Mouse (Mus musculus): ENCODE results near the gene Zfp319. TPM values are rescaled to one million over a fixed set of nuclear protein-coding genes. Genes with fewer than 3 reads are reported as not detected.

Gene Zfp319
- total and polyA plus RNA-seq, 3 experiments: 0.83 to 3.3 (median 2.0) TPM

DNA sequence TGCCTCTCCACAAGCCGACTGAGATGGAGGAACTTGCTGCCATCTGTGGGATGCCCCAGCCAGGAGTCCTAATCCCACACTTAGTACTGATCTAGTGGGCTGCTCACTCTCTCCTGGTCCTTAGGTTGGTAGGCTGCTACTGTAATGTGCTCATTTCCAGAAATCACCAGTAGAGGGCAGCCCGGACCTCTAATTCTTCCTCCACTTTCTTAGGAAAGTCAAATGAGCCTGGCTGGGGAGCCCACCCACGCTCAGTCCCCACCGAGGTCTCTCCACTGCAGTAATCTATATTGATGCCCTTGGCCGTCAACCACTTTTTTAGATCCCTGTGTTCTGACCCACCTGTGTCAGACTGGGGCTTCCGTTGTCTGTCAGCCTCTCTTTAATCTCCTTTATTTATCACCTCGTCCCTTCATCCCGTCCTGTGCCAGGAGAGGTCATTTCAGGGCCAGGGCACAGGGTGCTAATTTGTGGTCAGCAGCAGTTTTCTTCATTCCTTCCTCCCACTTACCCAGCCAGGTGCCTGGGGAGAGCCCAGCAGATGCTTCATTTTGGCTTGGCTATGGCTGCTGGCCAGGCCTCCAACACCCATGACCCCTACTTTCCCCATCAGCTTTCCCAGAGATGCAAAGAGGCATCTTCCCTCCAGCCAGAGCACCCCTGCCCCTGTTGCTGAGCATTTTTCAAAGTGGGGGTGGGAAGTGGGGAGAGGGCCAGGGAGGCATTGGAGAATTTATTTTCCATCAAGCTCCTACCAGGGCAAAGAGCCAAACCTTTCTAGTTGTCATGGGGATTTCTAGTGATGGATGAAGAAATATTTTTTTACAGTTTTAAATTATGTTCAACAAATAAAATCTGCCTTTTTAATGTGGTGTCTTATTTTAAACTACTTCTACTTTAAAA lies 15.1 kb upstream of the Zfp319 start:
- Histone ChIP-seq H3K27ac (ENCODE audit: insufficient read depth, low read depth) (no peak overlapping the region), H3K79me2 (replicated peaks; ENCODE audit: control insufficient read depth, extremely low read depth, insufficient read depth, poor library complexity, severe bottlenecking) (no peaks in the 10 kb centered on the region), H3K9ac (ENCODE audit: insufficient read depth, low read depth) (no peak overlapping the region), H3K36me3 (replicated peaks in 1 of 2; ENCODE audit: control insufficient read depth in 1 of 2, insufficient read depth in 1 of 2, low read length in 1 of 2) (peaks cover 3 to 50% of the 10 kb centered on the region in 2 experiments), H3K27me3 (replicated peaks) (no peaks in the 10 kb centered on the region), H3K4me3 (replicated peaks in 1 of 3; ENCODE audit: low read depth in 2 of 3, low read length in 2 of 3, poor library complexity in 1 of 3) (no peak overlapping the region), H3K4me2 (ENCODE audit: insufficient read depth, low read depth, poor library complexity, severe bottlenecking) (no peak overlapping the region), H3K9me3 (replicated peaks; ENCODE audit: low read length) (peaks cover under 1% of the 10 kb centered on the region), H3K4me1 (ENCODE audit: control insufficient read depth in 1 of 2, insufficient read depth in 2 of 2) (peaks cover 0 to 11% of the 10 kb centered on the region in 2 experiments; a peak in 2 of 4 replicates)
- peak; percentile 69 for DNase-seq (ENCODE audit: extremely low read depth)
- no peak for TF ChIP-seq CHD1 (IDR thresholded peaks at IDR 0.05; ENCODE audit: low read depth, low read length)
- TF ChIP-seq ZNF384 (IDR thresholded peaks at IDR 0.05; ENCODE audit: low read depth, low read length): no peak
- no peak for TF ChIP-seq USF1 (IDR thresholded peaks at IDR 0.05; ENCODE audit: low read depth, low read length)
- TF ChIP-seq SIN3A (IDR thresholded peaks at IDR 0.05; ENCODE audit: low read length): no peak
- TF ChIP-seq NRF1 (IDR thresholded peaks at IDR 0.05; ENCODE audit: low read depth, low read length): no peak
- TF ChIP-seq PAX5 (IDR thresholded peaks at IDR 0.05; ENCODE audit: low read length): no peak
- TF ChIP-seq SMC3 (IDR thresholded peaks at IDR 0.05; ENCODE audit: low read depth, low read length): peak; percentile 64
- TF ChIP-seq MAFK (IDR thresholded peaks at IDR 0.05; ENCODE audit: insufficient replicate concordance, low read length): no peak
- TF ChIP-seq CTCF (conservative IDR thresholded peaks at IDR 0.05 in 1 of 2, IDR thresholded peaks at IDR 0.05 in 1 of 2; ENCODE audit: low read depth in 2 of 2, low read length in 2 of 2): peak; percentile 39 to 79; a peak in 3 of 4 replicates
- no peak for TF ChIP-seq TCF12 (IDR thresholded peaks at IDR 0.05; ENCODE audit: low read depth, low read length)
- no peak for TF ChIP-seq JUN (IDR thresholded peaks at IDR 0.05; ENCODE audit: insufficient read depth, low read depth, low read length)
- TF ChIP-seq TBP (conservative IDR thresholded peaks at IDR 0.05; ENCODE audit: low read depth, low read length): no peak
- no peak for TF ChIP-seq NELFE (IDR thresholded peaks at IDR 0.05; ENCODE audit: low read depth, low read length)
- TF ChIP-seq RAD21 (IDR thresholded peaks at IDR 0.05; ENCODE audit: low read depth, low read length): peak; percentile 78
- in situ Hi-C loops (cut with MboI; ENCODE audit: low pct_ligation_motif_present, low pct_unique_long_range_greater_than_20kb, low sequenced_read_pairs): no loop called here
- dilution Hi-C loops (cut with MboI; ENCODE audit: extremely low pct_ligation_motif_present, extremely low pct_unique_long_range_greater_than_20kb, low sequenced_read_pairs): no loop called here

DNA sequence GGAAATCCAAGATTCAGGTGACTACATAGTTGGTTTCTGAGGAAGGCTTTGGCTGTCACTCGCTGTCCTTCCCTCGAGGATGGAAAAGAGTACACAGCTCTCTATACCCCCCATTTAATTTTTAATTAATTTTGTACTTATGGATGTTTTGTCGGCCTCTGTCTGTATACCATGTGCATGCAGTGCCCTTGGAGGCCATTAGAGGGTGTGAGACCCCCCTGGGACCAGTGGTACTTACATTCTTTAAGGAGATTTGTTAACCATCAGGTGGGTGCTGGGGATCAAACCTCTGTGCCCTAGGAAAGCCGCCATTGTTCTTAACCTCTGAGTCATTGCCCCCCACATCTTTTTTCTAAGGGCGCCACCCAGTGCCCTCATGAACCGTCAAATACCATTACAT lies 12.9 kb upstream of the Zfp319 start:
- no peaks in the 10 kb centered on the region for H3K9me3 ChIP-seq (replicated peaks; ENCODE audit: low read length)
- peaks cover 0 to 11% of the 10 kb centered on the region in 2 experiments; a peak in 2 of 4 replicates for H3K4me1 ChIP-seq (ENCODE audit: control insufficient read depth in 1 of 2, insufficient read depth in 2 of 2)
- H3K27ac ChIP-seq (ENCODE audit: insufficient read depth, low read depth): no peak overlapping the region
- peaks cover 7 to 71% of the 10 kb centered on the region in 2 experiments for H3K36me3 ChIP-seq (replicated peaks in 1 of 2; ENCODE audit: control insufficient read depth in 1 of 2, insufficient read depth in 1 of 2, low read length in 1 of 2)
- no peak overlapping the region for H3K4me3 ChIP-seq (replicated peaks in 1 of 3; ENCODE audit: low read depth in 2 of 3, low read length in 2 of 3, poor library complexity in 1 of 3)
- no peaks in the 10 kb centered on the region for H3K27me3 ChIP-seq (replicated peaks)
- TF ChIP-seq MXI1 (IDR thresholded peaks at IDR 0.05; ENCODE audit: low read depth, low read length): no peak
- peak in 1 of 2 experiments; percentile 52; a peak in 2 of 4 replicates for TF ChIP-seq CTCF (conservative IDR thresholded peaks at IDR 0.05 in 1 of 2, IDR thresholded peaks at IDR 0.05 in 1 of 2; ENCODE audit: low read depth in 2 of 2, low read length in 2 of 2)
- no peak overlapping the region for H3K9ac ChIP-seq (ENCODE audit: insufficient read depth, low read depth)
- DNase-seq (ENCODE audit: extremely low read depth): no peak
- dilution Hi-C loops (cut with MboI; ENCODE audit: extremely low pct_ligation_motif_present, extremely low pct_unique_long_range_greater_than_20kb, low sequenced_read_pairs): no loop called here
- in situ Hi-C loops (cut with MboI; ENCODE audit: low pct_ligation_motif_present, low pct_unique_long_range_greater_than_20kb, low sequenced_read_pairs): no loop called here
- no peak overlapping the region for H3K4me2 ChIP-seq (ENCODE audit: insufficient read depth, low read depth, poor library complexity, severe bottlenecking)
- no peaks in the 10 kb centered on the region for H3K79me2 ChIP-seq (replicated peaks; ENCODE audit: control insufficient read depth, extremely low read depth, insufficient read depth, poor library complexity, severe bottlenecking)
